Mouse (Mus musculus) MEL (cell line): ENCODE data around the gene Trip11. TPM values are rescaled to one million over a fixed set of nuclear protein-coding genes. Genes with fewer than 3 reads are reported as not detected.

Source experiments
- DNase-seq: peaks from one replicate; pipeline ENCODE4 v3.0.0; 2011; ENCODE audit warnings: low read depth, low spot score
- H3K27ac ChIP-seq: 2 replicates; pipeline ENCODE4 v1.5.1; 2012; ENCODE audit warnings: low read depth, mild to moderate bottlenecking, control low read depth, low read length, moderate library complexity; ENCODE audit not compliant: control insufficient read depth
- H3K27me3 ChIP-seq, 2 experiments: fragments of 150-350 bp in 1 of 2; sonication (generic) in 1 of 2; 2 replicates each; pipeline ENCODE4 v1.6.1; 2012; ENCODE audit warnings: low read length in 2 of 2, mild to moderate bottlenecking in 2 of 2, improper control_type of control experiment in 1 of 2, moderate library complexity in 1 of 2; ENCODE audit not compliant: insufficient read depth in 2 of 2, control insufficient read depth in 1 of 2
- H3K36me3 ChIP-seq, 2 experiments: 2 replicates each; pipeline ENCODE4 v1.6.1; 2012 to 2014; ENCODE audit warnings: low read length in 2 of 2, improper control_type of control experiment in 1 of 2, inconsistent platforms in 1 of 2, mild to moderate bottlenecking in 1 of 2; ENCODE audit not compliant: insufficient read depth in 2 of 2, control insufficient read depth in 1 of 2
- H3K4me1 ChIP-seq, 2 experiments: fragments of 150-350 bp in 1 of 2; sonication (generic) in 1 of 2; 2 replicates each; pipeline ENCODE4 v1.6.1; 2012; ENCODE audit warnings: low read length in 2 of 2, improper control_type of control experiment in 1 of 2, mild to moderate bottlenecking in 1 of 2; ENCODE audit not compliant: insufficient read depth in 2 of 2, control insufficient read depth in 1 of 2
- H3K4me3 ChIP-seq, 2 experiments: fragments of 150-350 bp in 1 of 2; sonication (generic) in 1 of 2; 2 replicates each; pipeline ENCODE4 v1.5.1; 2012; ENCODE audit warnings: low read depth in 2 of 2, low read length in 2 of 2, mild to moderate bottlenecking in 2 of 2, moderate library complexity in 2 of 2, control low read depth in 1 of 2, improper control_type of control experiment in 1 of 2; ENCODE audit not compliant: control insufficient read depth in 1 of 2, insufficient read depth in 1 of 2
- H3K79me2 ChIP-seq: 2 replicates; pipeline ENCODE4 v1.6.1; 2012; ENCODE audit warnings: mild to moderate bottlenecking, low read length, moderate library complexity; ENCODE audit not compliant: control insufficient read depth, poor library complexity, insufficient read depth
- H3K9ac ChIP-seq: 2 replicates; pipeline ENCODE4 v1.6.1; 2012; ENCODE audit warnings: low read depth, mild to moderate bottlenecking, control low read depth, low read length, moderate library complexity; ENCODE audit not compliant: control insufficient read depth, poor library complexity, severe bottlenecking
- H3K9me3 ChIP-seq: fragments of 150-350 bp; sonication (generic); replicated peaks from 2 replicates; pipeline ENCODE4 v1.6.1; 2012; ENCODE audit warnings: mild to moderate bottlenecking, low read length, improper control_type of control experiment, moderate library complexity; ENCODE audit not compliant: insufficient read depth
- BHLHE40 ChIP-seq: IDR thresholded peaks from 2 replicates; pipeline ENCODE4 v1.6.1; 2012; ENCODE audit warnings: low read depth, mild to moderate bottlenecking, inconsistent platforms, low read length, improper control_type of control experiment, borderline replicate concordance
- CHD2 ChIP-seq: IDR thresholded peaks from 2 replicates; pipeline ENCODE4 v1.6.1; 2011; ENCODE audit warnings: low read length, improper control_type of control experiment
- ELF1 ChIP-seq: IDR thresholded peaks from 2 replicates; pipeline ENCODE4 v1.6.1; 2014; ENCODE audit warnings: low read depth, mild to moderate bottlenecking, inconsistent platforms, low read length, improper control_type of control experiment, moderate library complexity
- EP300 ChIP-seq, 2 experiments: IDR thresholded peaks; 2 replicates each; pipeline ENCODE4 v1.6.1; 2011; ENCODE audit warnings: improper control_type of control experiment in 2 of 2, low read length in 2 of 2, low read depth in 1 of 2, mild to moderate bottlenecking in 1 of 2
- ETS1 ChIP-seq: IDR thresholded peaks from 2 replicates; pipeline ENCODE4 v1.6.1; 2012; ENCODE audit warnings: low read depth, mild to moderate bottlenecking, inconsistent platforms, low read length, improper control_type of control experiment, moderate library complexity
- GATA1 ChIP-seq: IDR thresholded peaks from 2 replicates; pipeline ENCODE4 v1.6.1; 2011; ENCODE audit warnings: low read depth, low read length, improper control_type of control experiment
- HCFC1 ChIP-seq: IDR thresholded peaks from 2 replicates; pipeline ENCODE4 v1.6.1; 2012; ENCODE audit warnings: low read depth, mild to moderate bottlenecking, inconsistent platforms, low read length, improper control_type of control experiment, moderate library complexity
- KAT2A ChIP-seq: conservative IDR thresholded peaks from 2 replicates; pipeline ENCODE4 v1.6.1; 2012; ENCODE audit warnings: low read depth, low read length, improper control_type of control experiment, inconsistent platforms
- MAFK ChIP-seq: IDR thresholded peaks from 2 replicates; pipeline ENCODE4 v1.6.1; 2011; ENCODE audit warnings: low read depth, mild to moderate bottlenecking, low read length, improper control_type of control experiment, borderline replicate concordance
- MXI1 ChIP-seq: IDR thresholded peaks from 2 replicates; pipeline ENCODE4 v1.6.1; 2011; ENCODE audit warnings: mild to moderate bottlenecking, low read depth, low read length, improper control_type of control experiment
- POLR2AphosphoS5 ChIP-seq: IDR thresholded peaks from 2 replicates; pipeline ENCODE4 v1.6.1; 2012; ENCODE audit warnings: low read depth, borderline replicate concordance, mild to moderate bottlenecking, inconsistent platforms, low read length, moderate library complexity, mixed read lengths
- RAD21 ChIP-seq: IDR thresholded peaks from 2 replicates; pipeline ENCODE4 v1.6.1; 2011; ENCODE audit warnings: mild to moderate bottlenecking, low read depth, low read length, improper control_type of control experiment
- RCOR1 ChIP-seq: IDR thresholded peaks from 2 replicates; pipeline ENCODE4 v1.6.1; 2012; ENCODE audit warnings: low read depth, mild to moderate bottlenecking, inconsistent platforms, low read length, improper control_type of control experiment
- SIN3A ChIP-seq: IDR thresholded peaks from 2 replicates; pipeline ENCODE4 v1.6.1; 2012; ENCODE audit warnings: low read length, improper control_type of control experiment, inconsistent platforms
- TBP ChIP-seq: IDR thresholded peaks from 2 replicates; pipeline ENCODE4 v1.8.0; 2011; ENCODE audit warnings: low read depth, low read length, improper control_type of control experiment
- UBTF ChIP-seq: IDR thresholded peaks from 2 replicates; pipeline ENCODE4 v1.6.1; 2012; ENCODE audit warnings: low read depth, mild to moderate bottlenecking, inconsistent platforms, low read length, improper control_type of control experiment, moderate library complexity, borderline replicate concordance; ENCODE audit not compliant: insufficient read depth
- USF2 ChIP-seq, 2 experiments: IDR thresholded peaks; 2 replicates each; pipeline ENCODE4 v1.6.1; 2011 to 2012; ENCODE audit warnings: improper control_type of control experiment in 2 of 2, low read length in 2 of 2, borderline replicate concordance in 1 of 2, inconsistent platforms in 1 of 2, low read depth in 1 of 2, mild to moderate bottlenecking in 1 of 2; ENCODE audit not compliant: insufficient read depth in 1 of 2
- ZC3H11A ChIP-seq: IDR thresholded peaks from 2 replicates; pipeline ENCODE4 v1.6.1; 2012; ENCODE audit warnings: low read depth, mild to moderate bottlenecking, inconsistent platforms, low read length, improper control_type of control experiment
- ZNF384 ChIP-seq: IDR thresholded peaks from 2 replicates; pipeline ENCODE4 v1.6.1; 2012; ENCODE audit warnings: low read depth, mild to moderate bottlenecking, inconsistent platforms, low read length, improper control_type of control experiment
- polyA plus RNA-seq, 2 experiments: library from polyadenylated mRNA; stranded (reverse) in 1 of 2; unstranded in 1 of 2; fragments of >175 nt in 1 of 2; fragments of >200 nt in 1 of 2; gene quantifications; 2 replicates each; pipeline versions ENCODE4 v1.2.1 to v1.2.4; 2012; ENCODE audit warnings: low replicate concordance in 2 of 2, low read depth in 1 of 2; ENCODE audit not compliant: insufficient read length in 2 of 2, insufficient read depth in 1 of 2, missing spikeins in 1 of 2
- total RNA-seq: library from RNA; depleted of rRNA; stranded (reverse); fragments of 300-350 nt; gene quantifications from 2 replicates; pipeline ENCODE4 v1.2.3, GENCODE M21; 2012

The Trip11 gene
- total and polyA plus RNA-seq, 3 experiments = 7.6 to 10.4 TPM; not detected in 1

DNA sequence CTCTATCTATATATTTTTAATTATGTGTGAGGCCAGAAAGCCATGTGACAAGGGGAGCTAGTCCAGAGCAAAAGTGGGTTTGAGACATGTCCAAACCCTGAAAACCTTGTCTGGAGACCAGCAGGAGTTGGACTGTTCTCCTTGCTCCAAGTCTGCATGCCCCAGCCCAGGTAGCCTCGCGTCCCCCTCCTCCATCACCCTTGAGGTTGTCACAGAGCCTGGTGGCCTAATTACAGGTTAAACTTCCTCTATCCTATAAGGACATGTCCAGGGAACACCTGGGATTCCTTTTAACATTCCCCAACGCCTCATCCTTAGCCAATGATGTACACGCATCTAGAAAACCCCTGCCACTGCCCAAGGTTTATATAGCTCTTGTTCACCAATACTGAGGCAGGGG, 89.9 kb downstream of the Trip11 start:
- Histone ChIP-seq H3K27me3 (peaks cover 0 to 3% of the 10 kb centered on the region in 2 experiments; a peak in 2 of 4 replicates), H3K4me3 (no peak overlapping the region), H3K9me3 (no peaks in the 10 kb centered on the region), H3K27ac (no peak overlapping the region), H3K4me1 (peaks cover 0 to 10% of the 10 kb centered on the region in 2 experiments; a peak in 2 of 4 replicates), H3K36me3 (no peaks in the 10 kb centered on the region), H3K9ac (no peak overlapping the region), H3K79me2 (no peaks in the 10 kb centered on the region)
- no peak for DNase-seq
- TF ChIP-seq RAD21 (no peak), MAFK (no peak), EP300 (IDR thresholded peaks at IDR 0.05; ENCODE audit: low read depth in 1 of 2, low read length in 2 of 2) (no peak), ELF1 (no peak), MXI1 (no peak), USF2 (IDR thresholded peaks at IDR 0.05; ENCODE audit: borderline replicate concordance in 1 of 2, insufficient read depth in 1 of 2, low read depth in 1 of 2, low read length in 2 of 2) (no peak), RCOR1 (no peak), SIN3A (no peak), ETS1 (no peak), HCFC1 (no peak), BHLHE40 (no peak), CHD2 (no peak), ZNF384 (no peak)

- no peaks in the 10 kb centered on the region for H3K79me2 ChIP-seq
- no peak for TF ChIP-seq ZC3H11A
- 0 out of 2 replicates have a peak, but pooled peaks have one; percentile 15 for TF ChIP-seq GATA1
- H3K27ac ChIP-seq = no peak overlapping the region
- H3K9ac ChIP-seq = no peak overlapping the region
- no peaks in the 10 kb centered on the region for H3K9me3 ChIP-seq
- peaks cover 0 to 3% of the 10 kb centered on the region in 2 experiments; a peak in 3 of 4 replicates for H3K27me3 ChIP-seq
- H3K4me3 ChIP-seq = no peak overlapping the region
- DNase-seq = peak; percentile 23
- peaks cover 0 to 10% of the 10 kb centered on the region in 2 experiments; a peak in 2 of 4 replicates for H3K4me1 ChIP-seq
- no peaks in the 10 kb centered on the region for H3K36me3 ChIP-seq
Observed at GRCm38 (mm10) chr12:101821596-101821995, 91.5 kb downstream of the Trip11 start.

- Histone ChIP-seq H3K4me3 (no peak overlapping the region), H3K4me1 (peaks cover 0 to 10% of the 10 kb centered on the region in 2 experiments; a peak in 2 of 4 replicates), H3K36me3 (no peaks in the 10 kb centered on the region), H3K27me3 (peaks cover 0 to 3% of the 10 kb centered on the region in 2 experiments; a peak in 3 of 4 replicates), H3K9me3 (no peaks in the 10 kb centered on the region), H3K27ac (no peak overlapping the region), H3K79me2 (no peaks in the 10 kb centered on the region), H3K9ac (no peak overlapping the region)
- DNase-seq = no peak
- TF ChIP-seq KAT2A = no peak
- TF ChIP-seq HCFC1 = no peak
- no peak for TF ChIP-seq POLR2AphosphoS5
- no peak for TF ChIP-seq TBP
- no peak for TF ChIP-seq CHD2
- no peak for TF ChIP-seq UBTF
Observed at GRCm38 (mm10) chr12:101819570-101819969, 93.5 kb downstream of the Trip11 start.
